Mouse (Mus musculus): Measurements from ENCODE around the gene Clec3a.

Clec3a gene

GRCm38 (mm10) chr8:114455953-114456352, 38.1 kb downstream of the Clec3a start:
- DNase-seq (ENCODE audit: low read depth, low spot score), result no peak

DNA sequence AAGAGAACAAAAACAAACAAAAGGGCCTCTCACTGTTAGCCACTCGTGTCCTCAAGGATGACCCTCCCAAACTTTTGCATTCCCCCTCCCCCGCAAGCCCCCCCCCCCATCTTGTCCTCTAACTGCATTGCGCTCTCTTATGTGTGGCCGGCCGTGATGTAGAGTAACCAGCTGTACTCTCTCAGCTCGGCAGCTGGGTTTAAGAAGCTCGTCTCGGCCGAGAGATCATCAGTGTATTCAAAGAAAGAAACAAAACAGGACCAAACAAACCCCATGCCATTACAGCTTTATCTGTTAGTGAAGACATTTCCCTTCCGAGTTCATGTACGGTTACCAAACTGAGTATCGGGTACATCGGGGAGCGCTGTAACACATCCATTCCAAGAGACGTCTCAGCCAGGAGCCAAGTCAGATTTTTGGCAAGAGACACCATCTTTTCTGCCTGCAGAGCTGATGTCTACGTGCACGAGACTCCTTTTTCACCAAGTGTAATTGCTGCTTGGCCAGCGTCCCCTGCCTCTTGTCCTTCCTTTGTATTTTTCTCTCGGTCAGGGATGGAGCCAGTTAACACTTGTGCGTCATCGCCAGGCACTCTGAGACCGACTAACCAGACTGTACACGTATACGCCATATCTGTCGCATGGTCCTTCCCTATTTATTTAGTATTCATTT, 40.4 kb downstream of the Clec3a start:
- no peak for DNase-seq (ENCODE audit: low read depth, low spot score)

DNA sequence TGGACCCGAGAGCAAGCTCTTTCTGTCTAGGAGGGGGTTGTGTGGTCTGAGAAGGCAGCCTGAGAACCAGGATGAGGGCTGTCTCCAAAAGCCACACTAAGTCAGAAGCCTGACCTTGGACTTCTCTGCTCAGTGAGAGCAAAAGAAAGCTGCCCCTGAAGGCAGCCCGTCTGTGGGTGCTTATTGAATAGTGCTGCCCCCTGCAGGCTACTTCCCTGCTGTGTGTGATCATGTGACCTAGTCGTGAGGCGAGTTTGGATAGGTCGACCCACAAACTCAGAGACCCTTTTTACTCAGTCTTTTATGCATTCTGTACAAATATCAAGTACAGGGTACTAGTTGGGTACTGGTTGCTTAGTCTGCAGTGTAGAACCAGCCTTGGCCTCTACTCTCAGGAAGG, 42.7 kb downstream of the Clec3a start:
- DNase-seq (ENCODE audit: low read depth, low spot score), result no peak

DNA sequence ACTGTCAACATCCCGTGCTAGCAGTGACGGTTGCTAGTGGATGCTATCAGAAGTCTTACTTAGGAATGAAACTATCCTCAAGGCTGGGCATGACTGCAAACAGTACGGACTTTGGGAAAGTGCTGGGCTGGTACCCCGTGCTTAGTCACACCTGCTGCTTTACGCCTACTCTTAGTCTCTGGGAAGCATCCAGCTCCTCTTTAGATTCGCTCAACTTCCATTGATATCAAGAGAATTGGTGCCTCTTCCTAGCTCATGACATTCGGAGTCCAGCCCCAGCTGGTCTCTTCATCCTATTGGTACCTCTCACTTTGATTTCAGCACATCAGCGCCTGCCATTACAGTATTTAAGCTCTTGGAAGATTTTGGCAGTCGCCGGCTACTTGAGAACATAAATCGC, 44.7 kb downstream of the Clec3a start:
- DNase-seq (ENCODE audit: low read depth, low spot score), result no peak

DNA sequence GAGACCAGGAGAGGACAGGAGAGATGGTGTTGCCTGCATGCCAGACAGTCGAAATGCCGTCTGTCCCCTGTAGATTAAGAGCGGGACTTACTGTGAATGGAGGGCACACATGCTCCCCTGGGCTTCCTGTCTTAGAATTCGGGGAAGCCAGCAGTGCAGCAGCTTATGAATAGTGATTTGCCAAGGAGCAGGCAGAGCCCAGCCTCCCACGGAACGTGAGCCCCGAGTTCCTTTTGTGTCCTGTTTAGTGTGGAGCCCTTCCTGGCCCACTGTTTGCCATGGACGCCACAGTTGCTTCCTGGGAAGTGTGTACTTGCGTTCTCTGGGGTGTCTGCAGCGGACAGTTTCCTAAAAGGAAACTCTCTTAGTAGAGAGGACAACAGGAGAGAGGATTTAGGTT, 45.4 kb downstream of the Clec3a start:
- DNase-seq (ENCODE audit: low read depth, low spot score), result no peak

DNA sequence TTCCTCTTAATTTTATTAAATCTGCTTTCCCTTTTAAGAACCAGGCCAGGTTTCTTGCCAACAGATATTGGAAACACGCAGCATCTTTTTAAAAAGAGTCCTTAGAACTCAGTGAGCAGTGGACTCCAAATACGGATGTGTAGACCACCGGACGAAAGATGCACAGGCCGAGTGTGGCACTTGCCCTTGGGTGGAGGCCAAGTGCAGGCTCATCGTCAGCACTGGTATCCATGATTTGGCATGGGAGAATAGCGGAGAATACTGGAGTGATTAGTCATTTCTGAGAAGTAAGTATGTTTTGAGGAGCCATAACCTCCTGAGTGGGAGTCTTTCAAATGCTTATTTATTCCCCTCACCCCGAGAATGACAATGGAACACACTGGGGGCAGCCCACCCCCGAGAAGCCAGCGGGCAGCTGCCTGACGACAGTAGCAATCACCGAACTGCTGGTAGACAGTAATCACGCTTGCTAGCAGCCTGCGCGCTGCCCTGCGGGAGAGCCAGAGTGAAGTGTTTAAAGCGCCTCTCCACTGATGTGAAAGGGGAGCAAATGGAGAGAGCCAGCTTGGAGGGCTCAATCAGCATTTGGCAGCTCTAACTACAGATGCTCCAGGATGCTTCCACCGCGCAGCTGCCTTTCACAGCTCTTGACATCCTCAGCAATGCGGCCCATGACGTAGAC, 50.8 kb downstream of the Clec3a start:
- no peak for DNase-seq (ENCODE audit: low read depth, low spot score)

DNA sequence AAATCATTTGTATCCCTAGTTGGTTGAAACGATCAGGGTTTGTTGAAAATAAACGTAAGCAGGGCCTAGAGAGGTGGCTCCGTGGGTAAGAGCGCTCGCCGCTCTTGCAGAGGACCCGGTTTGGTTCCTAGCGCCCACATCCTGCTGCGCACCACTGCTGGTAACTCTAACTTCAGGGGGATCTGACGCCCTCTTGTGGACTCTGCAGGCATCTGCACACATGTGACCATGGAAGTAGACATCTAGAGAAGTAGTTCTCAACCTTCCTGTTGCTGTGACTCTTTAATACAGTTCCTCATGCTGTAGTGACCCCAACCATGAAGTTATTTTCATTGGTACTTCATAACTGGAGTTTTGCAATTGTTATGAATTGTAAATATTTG, 51.3 kb downstream of the Clec3a start:
- DNase-seq (ENCODE audit: low read depth, low spot score), result no peak

- no peak for DNase-seq (ENCODE audit: low read depth, low spot score)
Observed at GRCm38 (mm10) chr8:114473546-114473945, 55.7 kb downstream of the Clec3a start.
